Mouse (Mus musculus) heart, adult 2 months (tissue): ENCODE data around the gene Rgr.

Source experiments
- CTCF ChIP-seq: fragments of 200-600 bp; IDR thresholded peaks from 2 replicates; pipeline ENCODE4 v1.8.1; 2022; ENCODE audit warnings: antibody characterized with exemption, mild to moderate bottlenecking, moderate library complexity
- EP300 ChIP-seq: fragments of 200-500 bp; IDR thresholded peaks from 2 replicates; pipeline ENCODE4 v1.6.1; 2011; ENCODE audit warnings: low read depth, low read length, control low read depth; ENCODE audit not compliant: insufficient read depth
- POLR2A ChIP-seq: fragments of 200-500 bp; IDR thresholded peaks from 2 replicates; pipeline ENCODE4 v1.6.1; 2011; ENCODE audit warnings: mild to moderate bottlenecking, low read depth, low read length, control low read depth; ENCODE audit not compliant: insufficient read depth

DNA sequence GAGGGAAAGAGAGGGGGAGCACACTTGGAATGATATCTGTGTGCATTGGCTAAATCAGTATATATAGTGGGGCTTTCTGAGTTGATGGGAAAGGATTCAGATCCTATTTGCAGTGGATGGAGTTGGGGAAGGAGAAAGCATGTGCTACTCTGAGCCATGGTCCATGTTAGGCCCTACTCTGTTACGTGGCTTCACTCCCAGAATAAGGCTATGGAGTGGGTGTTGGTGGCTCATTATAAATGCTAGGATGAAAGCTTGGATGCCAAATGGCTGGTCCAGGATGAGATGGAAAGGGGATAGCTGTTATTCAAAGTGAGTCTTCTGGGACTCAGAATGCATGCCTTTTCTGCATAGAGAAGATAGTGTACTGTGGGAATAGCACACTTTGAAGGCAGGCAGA lies 32.0 kb upstream of the Rgr start:
- TF ChIP-seq EP300 (no peak), CTCF (no peak), POLR2A (no peak)
